Mouse (Mus musculus): ENCODE results near the gene Sh3gl1. TPM values are rescaled to one million over a fixed set of nuclear protein-coding genes. Genes with fewer than 3 reads are reported as not detected.

Gene Sh3gl1
- polyA plus RNA-seq, 1 experiment from 2014 or later = 96.0 TPM

DNA sequence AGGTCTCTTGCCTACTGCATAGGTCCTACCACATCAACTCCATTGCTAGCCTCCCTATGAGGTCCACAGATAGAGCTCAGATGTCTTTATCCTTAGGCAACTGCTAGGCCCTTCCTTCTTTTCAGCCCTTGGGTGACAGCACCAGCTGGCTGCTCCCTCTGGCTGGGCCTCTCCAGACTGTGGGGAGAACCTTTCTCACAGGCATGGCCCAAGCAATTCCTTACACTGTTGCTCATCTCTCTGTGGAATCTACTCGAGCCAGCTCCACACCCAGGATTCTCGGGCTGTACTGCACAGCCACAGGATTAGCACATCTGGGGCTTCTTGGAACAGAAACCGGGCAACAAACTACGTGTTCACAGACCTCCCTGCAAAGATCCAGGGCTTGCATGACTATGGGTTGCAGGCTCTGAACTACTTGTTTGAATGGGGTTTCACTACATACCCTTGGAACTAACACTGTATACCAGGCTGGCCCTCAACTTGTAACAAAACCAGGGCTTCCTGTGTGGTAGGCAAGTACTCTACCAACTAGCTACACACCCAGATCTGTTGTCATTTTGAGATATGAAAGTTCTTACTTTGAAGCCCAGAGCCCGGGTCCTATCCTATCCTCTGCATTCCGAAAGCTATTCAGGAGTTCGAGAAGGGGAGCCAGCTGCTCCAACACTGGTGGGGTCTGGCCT, 2.3 kb downstream of the Sh3gl1 start:
- Histone ChIP-seq H3K36me3 (ENCODE audit: control insufficient read depth, insufficient read depth, low read length) (peaks cover 33% of the 10 kb centered on the region), H3K4me1 (ENCODE audit: control insufficient read depth, insufficient read depth, low read length) (peaks cover 8% of the 10 kb centered on the region; the same call in 1 of the 2 replicates), H3K27ac (ENCODE audit: low read depth, low read length) (no peak overlapping the region), H3K4me2 (ENCODE audit: low read length) (no peak overlapping the region), H3K9ac (ENCODE audit: low read length) (no peak overlapping the region), H3K9me3 (replicated peaks; ENCODE audit: control insufficient read depth, low read length) (no peaks in the 10 kb centered on the region), H3K27me3 (replicated peaks; ENCODE audit: control insufficient read depth, insufficient read depth, low read length) (no peaks in the 10 kb centered on the region), H3K4me3 (ENCODE audit: low read depth, low read length) (no peak overlapping the region)
- DNase-seq (ENCODE audit: low spot score) = no peak
- ATAC-seq = no peak
- WGBS = 88% methylated on average over 7 of the region's 7 CpGs

DNA sequence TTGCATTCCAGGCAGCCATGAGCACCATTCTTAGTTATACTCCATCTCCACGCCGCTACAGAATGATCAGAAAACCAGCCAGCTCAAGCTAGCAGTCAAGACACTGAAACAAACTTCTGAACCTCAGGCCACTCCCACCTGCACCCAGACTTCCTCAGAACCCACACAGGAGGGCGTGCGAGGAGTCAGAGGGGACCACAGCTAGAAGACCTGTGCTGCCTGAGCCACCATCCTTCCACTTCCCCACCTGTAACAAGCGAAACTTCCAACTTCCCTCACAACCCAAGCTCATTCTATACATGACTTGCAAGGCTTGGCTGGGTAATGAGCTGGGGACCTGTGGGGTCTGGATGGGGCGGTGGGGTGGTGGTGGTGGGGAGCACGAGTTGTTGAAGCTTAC, 3.6 kb downstream of the Sh3gl1 start:
- H3K4me1 ChIP-seq (ENCODE audit: control insufficient read depth, insufficient read depth, low read length) = peaks cover 8% of the 10 kb centered on the region; the same call in 1 of the 2 replicates
- H3K9me3 ChIP-seq (replicated peaks; ENCODE audit: control insufficient read depth, low read length) = no peaks in the 10 kb centered on the region
- ATAC-seq (no peak), DNase-seq (ENCODE audit: low spot score) (no peak)
- no peaks in the 10 kb centered on the region for H3K27me3 ChIP-seq (replicated peaks; ENCODE audit: control insufficient read depth, insufficient read depth, low read length)
- no peak overlapping the region for H3K4me3 ChIP-seq (ENCODE audit: low read depth, low read length)
- no peak overlapping the region for H3K27ac ChIP-seq (ENCODE audit: low read depth, low read length)
- no peak overlapping the region for H3K9ac ChIP-seq (ENCODE audit: low read length)
- no peak overlapping the region for H3K4me2 ChIP-seq (ENCODE audit: low read length)
- WGBS = 72% methylated on average over 7 of the region's 7 CpGs
- peaks cover 42% of the 10 kb centered on the region for H3K36me3 ChIP-seq (ENCODE audit: control insufficient read depth, insufficient read depth, low read length)

DNA sequence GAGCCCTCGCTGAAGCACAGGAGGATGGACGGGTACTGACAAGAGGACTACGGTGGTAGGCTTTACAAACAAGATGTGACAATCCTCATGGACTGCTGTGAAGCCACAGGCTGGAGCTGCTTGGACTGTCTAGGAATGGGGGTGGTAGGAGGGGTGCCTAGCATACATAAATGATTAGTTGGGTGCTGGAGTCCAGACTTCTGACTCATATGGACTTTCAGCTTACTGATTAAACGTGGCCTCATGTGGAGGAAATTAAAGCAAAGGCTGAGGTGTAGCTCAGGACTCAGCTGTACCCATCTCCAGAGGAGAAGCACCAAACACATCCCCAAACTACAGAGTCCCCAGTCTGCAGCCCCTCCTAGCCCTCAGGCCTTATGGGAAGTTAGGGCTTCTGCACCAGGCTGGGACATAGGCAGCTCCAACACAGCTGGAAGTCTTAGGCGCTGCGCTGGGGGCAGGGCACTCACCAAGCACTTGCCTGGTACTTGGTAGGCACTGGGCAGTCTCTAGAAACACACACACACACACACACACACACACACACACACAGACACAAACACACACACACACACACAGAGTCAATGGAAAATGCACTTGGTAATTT, 4.2 kb downstream of the Sh3gl1 start:
- peaks cover 8% of the 10 kb centered on the region; the same call in 1 of the 2 replicates for H3K4me1 ChIP-seq (ENCODE audit: control insufficient read depth, insufficient read depth, low read length)
- H3K27ac ChIP-seq (ENCODE audit: low read depth, low read length) = no peak overlapping the region
- H3K4me3 ChIP-seq (ENCODE audit: low read depth, low read length) = no peak overlapping the region
- no peak overlapping the region for H3K4me2 ChIP-seq (ENCODE audit: low read length)
- 74% methylated on average over 6 of the region's 6 CpGs for WGBS
- H3K9ac ChIP-seq (ENCODE audit: low read length) = no peak overlapping the region
- no peaks in the 10 kb centered on the region for H3K9me3 ChIP-seq (replicated peaks; ENCODE audit: control insufficient read depth, low read length)
- peaks cover 42% of the 10 kb centered on the region for H3K36me3 ChIP-seq (ENCODE audit: control insufficient read depth, insufficient read depth, low read length)
- ATAC-seq (no peak), DNase-seq (ENCODE audit: low spot score) (no peak)
- H3K27me3 ChIP-seq (replicated peaks; ENCODE audit: control insufficient read depth, insufficient read depth, low read length) = no peaks in the 10 kb centered on the region

DNA sequence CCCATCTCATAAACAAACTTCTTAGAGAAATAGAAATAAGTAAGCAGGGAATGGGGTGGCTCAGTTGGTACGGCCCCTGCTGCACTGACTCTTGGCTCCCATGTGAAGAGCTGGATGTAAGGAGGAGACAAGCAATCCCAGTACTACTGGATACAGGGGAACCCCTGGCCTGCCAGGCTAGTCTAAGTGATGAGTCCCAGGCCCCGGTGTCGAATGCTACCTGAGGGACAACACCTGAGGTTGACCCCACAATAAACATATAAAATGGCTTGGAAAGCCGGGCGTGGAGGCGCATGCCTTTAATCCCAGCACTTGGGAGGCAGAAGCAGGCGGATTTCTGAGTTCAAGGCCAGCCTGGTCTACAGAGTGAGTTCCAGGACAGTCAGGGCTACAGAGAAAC, 5.0 kb downstream of the Sh3gl1 start:
- H3K36me3 ChIP-seq (ENCODE audit: control insufficient read depth, insufficient read depth, low read length) = peaks cover 42% of the 10 kb centered on the region
- no peak overlapping the region for H3K4me3 ChIP-seq (ENCODE audit: low read depth, low read length)
- H3K4me2 ChIP-seq (ENCODE audit: low read length) = no peak overlapping the region
- ATAC-seq (no peak), DNase-seq (ENCODE audit: low spot score) (no peak)
- 95% methylated on average over 7 of the region's 7 CpGs for WGBS
- peaks cover 8% of the 10 kb centered on the region; the same call in 1 of the 2 replicates for H3K4me1 ChIP-seq (ENCODE audit: control insufficient read depth, insufficient read depth, low read length)
- H3K27ac ChIP-seq (ENCODE audit: low read depth, low read length) = no peak overlapping the region
- no peak overlapping the region for H3K9ac ChIP-seq (ENCODE audit: low read length)
- no peaks in the 10 kb centered on the region for H3K27me3 ChIP-seq (replicated peaks; ENCODE audit: control insufficient read depth, insufficient read depth, low read length)
- no peaks in the 10 kb centered on the region for H3K9me3 ChIP-seq (replicated peaks; ENCODE audit: control insufficient read depth, low read length)

DNA sequence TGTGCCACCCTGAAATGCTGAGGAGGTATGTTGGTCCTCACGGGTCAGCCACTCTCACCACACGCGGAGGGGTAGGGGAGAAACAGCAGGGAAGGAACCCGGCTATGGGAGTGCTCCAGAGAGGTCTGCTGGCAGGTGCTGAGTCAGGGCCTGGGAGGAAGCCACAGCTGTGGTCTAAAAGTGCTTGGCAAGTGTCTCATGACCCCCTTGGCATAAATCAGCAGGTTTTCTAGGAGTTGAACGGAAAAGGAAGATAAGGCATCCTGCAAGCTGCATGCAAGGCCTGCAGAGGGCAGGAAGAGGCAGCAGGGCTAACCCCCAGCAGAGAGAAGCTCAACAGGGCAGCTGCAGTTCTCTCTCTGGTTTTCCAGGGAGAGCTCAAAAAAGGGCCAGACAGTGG, 5.5 kb downstream of the Sh3gl1 start:
- Histone ChIP-seq H3K4me3 (ENCODE audit: low read depth, low read length) (no peak overlapping the region), H3K36me3 (ENCODE audit: control insufficient read depth, insufficient read depth, low read length) (peaks cover 42% of the 10 kb centered on the region), H3K27ac (ENCODE audit: low read depth, low read length) (no peak overlapping the region), H3K27me3 (replicated peaks; ENCODE audit: control insufficient read depth, insufficient read depth, low read length) (no peaks in the 10 kb centered on the region), H3K4me2 (ENCODE audit: low read length) (no peak overlapping the region), H3K9ac (ENCODE audit: low read length) (no peak overlapping the region), H3K4me1 (ENCODE audit: control insufficient read depth, insufficient read depth, low read length) (peaks cover 8% of the 10 kb centered on the region; the same call in 1 of the 2 replicates), H3K9me3 (replicated peaks; ENCODE audit: control insufficient read depth, low read length) (no peaks in the 10 kb centered on the region)
- ATAC-seq (no peak), DNase-seq (ENCODE audit: low spot score) (no peak)
- 77% methylated on average over 5 of the region's 5 CpGs for WGBS

DNA sequence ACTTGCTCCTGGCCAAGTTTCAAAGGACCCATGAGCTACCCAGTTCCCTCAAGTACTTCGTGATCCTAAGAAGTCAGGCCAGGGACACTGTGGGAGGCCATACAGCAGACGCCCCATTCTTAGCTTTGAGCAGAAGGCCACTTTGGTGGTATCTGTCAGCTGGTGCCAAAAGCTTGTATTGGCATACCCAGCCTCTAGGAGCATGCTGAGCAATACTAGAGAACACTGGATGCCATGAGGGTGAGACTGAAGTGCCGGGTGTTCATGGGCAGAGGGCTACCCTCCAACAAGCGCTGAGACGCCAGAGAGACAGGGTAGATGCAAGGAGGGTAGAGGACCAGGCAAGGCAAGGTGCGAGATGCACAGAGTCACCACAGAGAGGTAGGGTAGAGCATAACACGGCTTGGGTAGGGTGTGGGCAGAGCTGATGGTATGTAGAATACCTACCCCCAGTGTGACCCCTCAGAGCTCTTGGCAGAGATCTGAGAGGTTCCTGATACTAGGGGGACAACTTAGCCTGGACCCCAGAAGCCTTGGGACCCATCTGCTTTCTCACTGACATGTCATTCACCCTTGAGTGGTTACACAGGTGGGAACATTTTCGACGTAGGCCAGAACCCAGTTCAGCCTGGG, 6.1 kb downstream of the Sh3gl1 start:
- Histone ChIP-seq H3K27me3 (replicated peaks; ENCODE audit: control insufficient read depth, insufficient read depth, low read length) (no peaks in the 10 kb centered on the region), H3K4me3 (ENCODE audit: low read depth, low read length) (no peak overlapping the region), H3K9me3 (replicated peaks; ENCODE audit: control insufficient read depth, low read length) (no peaks in the 10 kb centered on the region), H3K36me3 (ENCODE audit: control insufficient read depth, insufficient read depth, low read length) (peaks cover 42% of the 10 kb centered on the region), H3K4me1 (ENCODE audit: control insufficient read depth, insufficient read depth, low read length) (peaks cover 4% of the 10 kb centered on the region; the same call in 1 of the 2 replicates), H3K4me2 (ENCODE audit: low read length) (no peak overlapping the region), H3K27ac (ENCODE audit: low read depth, low read length) (no peak overlapping the region), H3K9ac (ENCODE audit: low read length) (no peak overlapping the region)
- no peak for ATAC-seq
- 92% methylated on average over 9 of the region's 9 CpGs for WGBS
- no peak for DNase-seq (ENCODE audit: low spot score)

DNA sequence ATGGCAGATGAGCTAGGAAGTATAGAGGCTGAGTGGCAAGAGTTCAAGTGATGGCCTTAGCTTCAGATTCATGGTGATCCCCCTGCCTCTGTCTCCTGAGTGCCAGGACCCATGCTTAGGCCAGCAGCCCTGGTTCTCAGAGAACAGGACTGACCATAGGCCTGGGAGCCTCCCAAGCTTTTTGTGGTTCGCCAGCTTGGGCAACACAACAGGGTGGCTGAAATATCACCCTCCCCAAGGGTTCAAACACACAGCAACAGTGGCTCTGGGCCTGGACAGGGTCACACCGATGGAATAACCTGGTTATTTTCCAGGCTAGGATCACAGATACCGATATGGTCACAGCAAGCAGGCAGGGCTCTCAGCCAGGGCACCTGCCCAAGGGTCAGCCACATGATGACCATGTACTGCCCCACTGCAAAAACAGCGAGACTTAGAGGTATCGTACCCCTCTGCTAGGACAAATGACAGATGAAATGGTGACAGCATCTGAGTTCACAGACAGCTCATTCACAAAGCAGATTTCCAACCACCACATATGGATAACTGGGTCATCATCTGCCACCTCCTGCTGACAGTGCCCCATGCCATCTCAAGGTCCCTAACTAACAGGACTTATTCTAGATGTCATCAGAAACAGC, 8.5 kb downstream of the Sh3gl1 start:
- Histone ChIP-seq H3K4me1 (ENCODE audit: control insufficient read depth, insufficient read depth, low read length) (no peaks in the 10 kb centered on the region), H3K4me2 (ENCODE audit: low read length) (no peak overlapping the region), H3K4me3 (ENCODE audit: low read depth, low read length) (no peak overlapping the region), H3K36me3 (ENCODE audit: control insufficient read depth, insufficient read depth, low read length) (peaks cover 25% of the 10 kb centered on the region), H3K9ac (ENCODE audit: low read length) (no peak overlapping the region), H3K27me3 (replicated peaks; ENCODE audit: control insufficient read depth, insufficient read depth, low read length) (no peaks in the 10 kb centered on the region), H3K27ac (ENCODE audit: low read depth, low read length) (no peak overlapping the region), H3K9me3 (replicated peaks; ENCODE audit: control insufficient read depth, low read length) (no peaks in the 10 kb centered on the region)
- no peak for DNase-seq (ENCODE audit: low spot score)
- no peak for ATAC-seq
- 92% methylated on average over 5 of the region's 5 CpGs for WGBS

DNA sequence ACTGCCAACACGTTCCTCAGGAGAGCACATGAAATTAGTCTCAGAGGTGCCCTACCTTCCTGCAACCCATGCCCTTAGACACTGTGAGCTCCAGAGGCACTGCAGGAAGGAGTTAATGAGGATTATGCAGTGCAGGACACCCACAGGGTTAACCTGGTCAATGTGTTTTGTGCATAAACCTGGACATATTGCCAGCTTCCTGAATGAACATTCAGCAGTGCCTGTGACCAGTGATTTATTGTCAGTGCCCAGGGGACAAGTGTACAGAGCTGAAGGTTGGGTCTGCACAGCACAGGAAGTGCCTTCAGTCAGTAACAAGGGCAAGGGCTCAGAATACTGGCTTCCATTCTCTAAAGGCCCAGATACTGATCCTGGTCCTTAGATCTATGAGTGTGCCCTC, 9.6 kb downstream of the Sh3gl1 start:
- Histone ChIP-seq H3K27me3 (replicated peaks; ENCODE audit: control insufficient read depth, insufficient read depth, low read length) (no peaks in the 10 kb centered on the region), H3K27ac (ENCODE audit: low read depth, low read length) (no peak overlapping the region), H3K4me1 (ENCODE audit: control insufficient read depth, insufficient read depth, low read length) (no peaks in the 10 kb centered on the region), H3K9me3 (replicated peaks; ENCODE audit: control insufficient read depth, low read length) (no peaks in the 10 kb centered on the region), H3K36me3 (ENCODE audit: control insufficient read depth, insufficient read depth, low read length) (peaks cover 25% of the 10 kb centered on the region), H3K4me3 (ENCODE audit: low read depth, low read length) (no peak overlapping the region), H3K9ac (ENCODE audit: low read length) (no peak overlapping the region), H3K4me2 (ENCODE audit: low read length) (no peak overlapping the region)
- WGBS = 87% methylated on average over 1 of the region's 1 CpGs
- no peak for DNase-seq (ENCODE audit: low spot score)
- ATAC-seq = no peak
